Mouse (Mus musculus) limb, embryonic 12.5 days (tissue): ENCODE data around the gene Gse1. TPM values are rescaled to one million over a fixed set of nuclear protein-coding genes. Genes with fewer than 3 reads are reported as not detected.

Source experiments
- ATAC-seq: fragments of 200-750 bp; cut with Nextera tagmentation; 2 replicates; pipeline ENCODE4 v1.8.0; 2017; ENCODE audit warnings: low read depth, moderate TSS enrichment; ENCODE audit not compliant: insufficient number of reproducible peaks, insufficient read depth, low FRiP score, low TSS enrichment
- H3K27ac ChIP-seq: fragments of 300-500 bp; sonication (generic); 2 replicates; pipeline ENCODE4 v1.5.1; 2016; ENCODE audit warnings: mild to moderate bottlenecking, moderate library complexity
- H3K27me3 ChIP-seq: fragments of 300-500 bp; sonication (generic); 2 replicates; pipeline ENCODE4 v1.6.1; 2016; ENCODE audit warnings: mild to moderate bottlenecking, moderate library complexity
- H3K36me3 ChIP-seq: fragments of 300-500 bp; sonication (generic); 2 replicates; pipeline ENCODE4 v1.6.1; 2016; ENCODE audit warnings: mild to moderate bottlenecking, moderate library complexity
- H3K4me1 ChIP-seq: fragments of 300-500 bp; sonication (generic); replicated peaks from 2 replicates; pipeline ENCODE4 v1.6.1; 2016
- H3K4me2 ChIP-seq: fragments of 300-500 bp; sonication (generic); 2 replicates; pipeline ENCODE4 v1.6.1; 2016; ENCODE audit warnings: mild to moderate bottlenecking, moderate library complexity
- H3K4me3 ChIP-seq: fragments of 300-500 bp; sonication (generic); replicated peaks from 2 replicates; pipeline ENCODE4 v1.5.1; 2016; ENCODE audit warnings: mild to moderate bottlenecking
- H3K9ac ChIP-seq: fragments of 300-500 bp; sonication (generic); replicated peaks from 2 replicates; pipeline ENCODE4 v1.6.1; 2016; ENCODE audit warnings: mild to moderate bottlenecking, moderate library complexity
- H3K9me3 ChIP-seq: fragments of 300-500 bp; sonication (generic); 2 replicates; pipeline ENCODE4 v1.6.1; 2016; ENCODE audit warnings: mild to moderate bottlenecking, moderate library complexity
- WGBS: fragments of 180-500 bp; shearing (Covaris S2); methylation state at CpG from one replicate; pipeline ENCODE4 v1.1.7; 2016; 5-methylcytosine and 5-hydroxymethylcytosine counted together
- polyA plus RNA-seq: library from polyadenylated mRNA; unstranded; fragments of >200 nt; fragmentation: Nextera tagmentation; extraction: Ambion mirVana; gene quantifications from 2 replicates; pipeline ENCODE4 v1.2.1, GENCODE M21; 2016

The Gse1 gene
- polyA plus RNA-seq: 7.6 and 9.1 TPM in 2 replicates

DNA sequence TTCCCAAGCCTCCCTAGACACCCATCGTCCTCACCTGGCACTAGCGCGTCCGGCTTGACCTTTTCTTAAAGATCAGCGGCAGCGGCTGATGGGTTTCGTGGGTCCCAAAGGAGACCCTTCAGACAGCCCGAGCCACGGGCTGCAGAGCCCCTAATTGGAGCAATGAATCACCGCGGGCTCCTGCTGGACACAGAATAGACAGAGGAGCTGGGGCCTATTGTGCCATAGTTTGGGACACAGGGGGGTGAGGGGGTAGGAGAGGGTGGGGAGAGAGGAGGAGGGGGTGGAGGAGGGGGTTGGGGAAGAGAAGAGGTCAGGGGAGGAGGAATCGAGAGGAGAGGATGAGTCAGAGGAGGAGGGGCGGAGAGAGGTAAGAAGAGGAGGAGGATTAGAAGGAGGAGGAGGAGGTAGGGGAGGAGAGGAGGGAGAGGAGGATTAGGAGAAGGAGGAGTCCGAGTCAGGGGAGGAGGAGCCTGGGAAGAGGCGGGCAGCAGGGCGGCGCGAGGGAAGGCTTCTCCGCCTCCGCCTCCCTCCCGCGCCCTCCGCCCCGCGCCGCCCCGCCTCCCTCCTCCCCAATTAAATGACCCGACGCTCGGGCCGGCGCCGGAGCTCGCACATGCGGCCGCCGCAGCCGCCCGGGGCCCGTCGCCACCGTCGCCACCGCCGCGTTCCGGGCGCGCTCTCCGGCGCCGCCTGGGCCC is at the start of gene Gse1:
Gene Gse1, plus strand, starts transcription at position 566 of the 701 bp plus-strand sequence.
- no peaks in the 10 kb centered on the region for H3K36me3 ChIP-seq
- peak; percentile 34; the same call in 1 of the 2 replicates for ATAC-seq
- H3K4me1 ChIP-seq: peaks cover 88% of the 10 kb centered on the region
- no peaks in the 10 kb centered on the region for H3K9me3 ChIP-seq
- peak within 1 kb of the TSS; percentile 67; the same call in 1 of the 2 replicates for H3K27ac ChIP-seq
- H3K27me3 ChIP-seq: peaks cover 8% of the 10 kb centered on the region; the same call in 1 of the 2 replicates
- WGBS: 2% methylated on average over 34 of the region's 52 CpGs
- peak within 1 kb of the TSS; percentile 72 for H3K4me3 ChIP-seq
- peak within 1 kb of the TSS; percentile 84 for H3K9ac ChIP-seq
- peak within 1 kb of the TSS; percentile 99 for H3K4me2 ChIP-seq

DNA sequence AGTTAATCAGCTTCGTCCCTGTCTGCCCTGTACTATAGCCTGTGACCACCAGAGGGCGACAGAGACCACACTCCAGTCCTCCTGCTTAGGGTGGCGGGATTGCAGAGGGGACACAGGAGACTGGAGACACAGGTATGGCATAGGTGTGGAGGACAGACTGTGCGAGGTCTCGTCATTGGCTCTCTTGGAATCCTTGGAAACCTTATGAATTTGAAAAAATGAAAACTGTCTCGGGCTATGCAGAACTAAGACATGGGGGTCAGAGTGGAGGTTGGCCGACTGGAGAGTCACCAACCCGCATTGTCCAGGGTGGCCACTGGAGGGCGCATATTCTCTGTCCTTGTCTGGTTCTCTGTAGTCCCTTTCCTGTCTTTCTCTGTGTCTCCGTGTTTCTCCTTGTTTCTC is 49.2 kb upstream of the Gse1 start:
- Histone ChIP-seq H3K27ac (no peak overlapping the region), H3K9ac (no peak overlapping the region), H3K4me3 (no peak overlapping the region), H3K36me3 (no peaks in the 10 kb centered on the region), H3K4me2 (peak overlapping the region; percentile 47), H3K4me1 (peaks cover 46% of the 10 kb centered on the region), H3K9me3 (no peaks in the 10 kb centered on the region), H3K27me3 (peaks cover 29% of the 10 kb centered on the region)
- under 1% methylated on average over 10 of the region's 10 CpGs for WGBS
- peak; percentile 32 for ATAC-seq

DNA sequence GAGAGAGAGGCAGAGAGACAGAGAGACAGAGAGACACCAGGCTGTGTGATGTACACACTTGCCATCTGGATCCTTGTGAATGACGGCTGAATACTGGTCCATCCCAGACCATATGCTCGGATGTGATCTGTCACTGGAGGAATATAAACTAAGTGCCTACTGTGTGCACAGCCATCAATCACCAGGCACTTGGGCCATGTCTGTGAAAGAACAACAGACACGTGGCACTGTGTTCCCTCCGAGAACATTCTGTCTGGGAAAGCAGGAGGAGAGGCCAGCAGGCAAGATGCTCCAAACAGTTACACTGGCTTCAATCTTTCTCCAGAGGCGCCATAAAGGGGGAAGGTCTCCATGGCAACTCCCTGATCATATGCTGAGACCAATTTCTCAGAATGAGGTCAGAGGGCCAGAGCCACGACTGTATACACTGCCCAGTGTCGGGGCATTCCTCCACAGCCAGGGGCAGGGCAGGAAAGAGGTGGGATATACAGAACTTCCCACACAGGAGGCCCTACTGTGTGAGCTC is 47.7 kb upstream of the Gse1 start:
- H3K9me3 ChIP-seq: no peaks in the 10 kb centered on the region
- no peaks in the 10 kb centered on the region for H3K36me3 ChIP-seq
- H3K4me2 ChIP-seq: no peak overlapping the region
- no peak overlapping the region for H3K4me3 ChIP-seq
- H3K27ac ChIP-seq: no peak overlapping the region
- H3K9ac ChIP-seq: no peak overlapping the region
- 41% methylated on average over 7 of the region's 7 CpGs for WGBS
- peaks cover 15% of the 10 kb centered on the region; the same call in 1 of the 2 replicates for H3K27me3 ChIP-seq
- peaks cover 61% of the 10 kb centered on the region for H3K4me1 ChIP-seq
- no peak for ATAC-seq

DNA sequence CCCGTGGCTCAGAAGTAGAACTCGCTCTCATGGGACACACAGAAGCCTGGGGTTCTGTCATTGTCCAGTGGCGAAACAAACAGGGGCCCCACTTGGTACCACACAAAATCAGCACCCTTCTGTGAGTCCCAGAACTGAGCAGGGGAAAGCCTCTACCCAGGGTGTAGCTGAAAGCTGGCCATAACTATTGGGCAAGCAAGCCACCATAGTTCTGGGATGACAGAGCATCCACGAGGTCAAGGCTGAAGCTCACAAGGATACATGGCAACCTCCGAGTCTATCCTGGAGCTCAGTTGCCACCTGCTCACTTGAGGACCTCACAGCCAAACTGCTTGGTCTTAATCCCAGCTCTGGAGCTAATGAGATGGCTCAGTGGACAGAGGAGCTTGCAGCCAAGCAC is 47.0 kb upstream of the Gse1 start:
- 90% methylated on average over 5 of the region's 5 CpGs for WGBS
- Histone ChIP-seq H3K27ac (no peak overlapping the region), H3K27me3 (peaks cover 8% of the 10 kb centered on the region; the same call in 1 of the 2 replicates), H3K4me2 (no peak overlapping the region), H3K9me3 (no peaks in the 10 kb centered on the region), H3K36me3 (no peaks in the 10 kb centered on the region), H3K4me1 (peaks cover 66% of the 10 kb centered on the region), H3K4me3 (no peak overlapping the region), H3K9ac (no peak overlapping the region)
- no peak for ATAC-seq

DNA sequence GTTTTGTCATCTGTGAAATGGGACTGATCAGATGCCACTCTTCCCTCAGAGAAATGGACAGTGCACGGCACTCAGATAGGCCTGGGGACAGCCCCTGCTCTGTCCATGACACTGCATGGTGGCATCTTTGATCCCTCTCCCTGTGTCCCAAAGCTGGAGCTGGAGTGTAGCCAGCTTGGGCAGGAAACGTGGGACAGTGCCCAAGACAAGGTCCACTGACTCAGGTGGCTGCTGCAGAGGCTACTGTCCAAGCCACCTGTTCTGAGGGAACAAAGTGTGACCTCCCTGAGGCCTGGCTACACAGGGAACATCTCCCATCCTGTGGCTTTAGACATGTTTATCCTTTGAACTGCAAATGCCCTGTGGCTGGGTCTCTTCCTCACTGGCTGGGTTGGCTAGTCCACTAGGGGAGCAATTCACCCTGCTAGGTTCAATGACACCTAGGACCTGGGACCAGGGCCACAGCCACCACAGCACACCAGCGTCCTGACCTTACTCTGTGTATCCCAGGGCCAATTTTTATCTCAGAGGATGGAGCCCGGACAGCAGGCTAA is 46.3 kb upstream of the Gse1 start:
- peaks cover 66% of the 10 kb centered on the region for H3K4me1 ChIP-seq
- H3K36me3 ChIP-seq: no peaks in the 10 kb centered on the region
- H3K9me3 ChIP-seq: no peaks in the 10 kb centered on the region
- no peak overlapping the region for H3K27ac ChIP-seq
- 66% methylated on average over 4 of the region's 4 CpGs for WGBS
- H3K4me2 ChIP-seq: no peak overlapping the region
- ATAC-seq: no peak
- H3K9ac ChIP-seq: no peak overlapping the region
- H3K27me3 ChIP-seq: peaks cover 2% of the 10 kb centered on the region; the same call in 1 of the 2 replicates
- no peak overlapping the region for H3K4me3 ChIP-seq

DNA sequence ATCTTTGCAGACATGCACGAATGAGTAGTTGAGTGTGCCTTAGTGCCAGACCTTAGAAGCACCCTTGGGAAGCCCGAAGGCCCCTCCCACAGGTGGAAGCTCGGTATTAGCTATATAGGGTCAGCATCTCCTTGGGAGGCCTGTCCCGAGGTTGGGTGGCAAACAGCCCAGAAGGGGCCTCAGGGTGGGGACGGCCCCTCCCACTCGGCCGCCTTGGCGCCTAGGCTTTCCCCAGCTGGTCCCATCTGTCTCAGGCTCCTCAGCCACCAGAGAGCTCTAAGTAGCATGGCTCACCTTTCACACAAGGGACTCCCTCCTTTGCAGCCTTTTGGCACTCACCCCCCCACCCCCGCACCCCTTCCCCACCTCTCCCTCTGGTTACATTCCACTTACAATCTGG is 43.9 kb upstream of the Gse1 start:
- no peak overlapping the region; the same call in 1 of the 2 replicates for H3K9ac ChIP-seq
- no peak for ATAC-seq
- 19% methylated on average over 9 of the region's 9 CpGs for WGBS

DNA sequence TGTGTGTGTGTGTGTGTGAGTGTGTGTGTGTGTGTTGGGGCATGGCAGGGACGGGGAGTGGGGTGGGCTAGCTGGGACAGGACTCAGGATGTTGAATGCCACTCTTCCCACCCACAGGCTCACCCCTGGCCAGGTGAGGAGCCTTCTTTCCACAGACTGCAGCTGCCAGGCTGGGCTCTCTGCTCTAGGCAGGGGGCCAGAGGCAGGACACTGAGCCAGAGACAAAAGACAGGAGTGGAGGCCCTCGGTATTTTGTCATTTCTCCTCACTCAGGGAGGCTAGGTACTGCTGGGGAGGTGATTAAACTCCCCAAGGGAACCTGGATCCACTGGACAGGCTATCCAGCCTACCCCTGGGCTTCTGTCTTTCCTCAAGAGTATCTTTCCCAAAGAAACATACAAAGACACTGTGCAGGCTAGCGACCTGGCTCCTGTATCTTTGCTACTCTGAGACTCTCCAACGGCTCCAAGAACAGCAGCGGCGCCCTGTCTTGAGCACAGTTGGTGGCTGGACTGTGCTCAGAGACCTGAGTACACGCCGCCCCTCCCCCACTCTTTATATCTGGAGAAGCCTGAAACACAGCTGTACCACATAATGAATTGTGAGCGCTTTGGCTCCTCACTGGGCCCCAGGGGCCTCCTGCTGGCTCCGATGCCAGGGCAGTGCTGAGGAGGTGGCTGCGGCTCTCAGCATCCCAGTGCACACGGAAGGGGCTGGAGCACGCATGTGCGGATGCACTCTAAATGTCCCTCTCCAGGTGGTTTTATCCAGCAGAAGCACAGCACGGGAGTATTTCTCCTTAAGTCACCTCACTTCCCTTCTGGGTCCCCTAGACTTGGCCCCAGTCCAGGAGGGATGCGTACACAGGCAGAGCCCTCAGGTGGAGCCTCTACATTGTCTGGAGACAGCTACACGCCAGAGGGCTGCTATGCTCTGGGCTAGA is 43.1 kb upstream of the Gse1 start:
- peaks cover 60% of the 10 kb centered on the region for H3K4me1 ChIP-seq
- peak overlapping the region; percentile 42; the same call in 1 of the 2 replicates for H3K9ac ChIP-seq
- ATAC-seq: no peak
- no peaks in the 10 kb centered on the region for H3K27me3 ChIP-seq
- peak overlapping the region; percentile 43 for H3K4me2 ChIP-seq
- no peaks in the 10 kb centered on the region for H3K9me3 ChIP-seq
- no peak overlapping the region for H3K4me3 ChIP-seq
- H3K27ac ChIP-seq: peak overlapping the region; percentile 92
- 24% methylated on average over 16 of the region's 17 CpGs for WGBS
- no peaks in the 10 kb centered on the region for H3K36me3 ChIP-seq

More for the DNA sequence above, 43.9 kb upstream of the Gse1 start:
- Histone ChIP-seq H3K4me2 (0 out of 2 replicates have a peak overlapping the region, but pooled peaks have one; percentile 43), H3K9me3 (no peaks in the 10 kb centered on the region), H3K36me3 (no peaks in the 10 kb centered on the region), H3K27me3 (no peaks in the 10 kb centered on the region), H3K4me3 (no peak overlapping the region), H3K27ac (peak overlapping the region; percentile 92), H3K4me1 (peaks cover 57% of the 10 kb centered on the region)

DNA sequence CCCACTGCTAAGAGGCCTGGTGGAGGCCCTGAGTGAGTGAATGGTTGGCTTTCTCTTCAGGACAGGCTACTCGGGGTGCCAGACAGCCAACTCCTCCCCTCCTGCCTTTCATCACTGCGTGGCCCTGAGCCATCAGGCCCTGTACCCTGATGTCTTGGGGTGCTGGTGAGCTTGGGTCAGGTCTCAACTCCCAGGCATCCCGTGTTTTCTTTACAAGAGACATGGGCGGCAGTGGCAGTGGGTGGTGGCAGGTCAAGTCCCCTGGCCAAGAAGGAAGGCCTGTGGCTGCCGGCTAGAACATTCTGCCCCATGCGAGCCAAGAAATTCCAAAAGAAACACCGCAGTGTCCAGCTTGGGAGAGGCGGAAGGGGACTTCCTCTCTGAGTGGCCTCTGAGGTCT is 41.8 kb upstream of the Gse1 start:
- H3K9ac ChIP-seq: no peak overlapping the region
- H3K9me3 ChIP-seq: no peaks in the 10 kb centered on the region
- ATAC-seq: no peak
- peaks cover 65% of the 10 kb centered on the region for H3K4me1 ChIP-seq
- H3K4me3 ChIP-seq: no peak overlapping the region
- H3K36me3 ChIP-seq: no peaks in the 10 kb centered on the region
- no peaks in the 10 kb centered on the region for H3K27me3 ChIP-seq
- 68% methylated on average over 8 of the region's 8 CpGs for WGBS
- H3K4me2 ChIP-seq: no peak overlapping the region
- H3K27ac ChIP-seq: no peak overlapping the region

DNA sequence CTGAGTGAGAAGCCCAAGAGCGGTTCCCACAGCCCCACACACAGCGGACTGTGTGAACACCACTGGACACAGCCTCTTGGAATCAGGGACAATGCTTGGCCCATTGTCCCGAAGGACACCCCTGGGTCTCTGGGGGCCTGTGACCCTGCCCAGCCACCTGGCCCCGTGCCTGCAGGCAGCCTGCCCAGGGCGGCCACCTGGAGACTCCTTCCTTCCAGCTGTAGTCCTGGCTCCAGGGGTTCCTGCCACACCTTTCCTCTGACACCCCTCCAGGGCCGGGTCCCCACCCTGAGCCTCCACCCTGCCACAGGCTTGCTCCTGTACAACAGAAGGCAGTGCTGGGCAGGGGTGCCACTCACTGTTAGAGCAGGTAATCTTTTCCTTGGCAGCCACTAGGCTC is 39.7 kb upstream of the Gse1 start:
- WGBS: 87% methylated on average over 6 of the region's 6 CpGs
- Histone ChIP-seq H3K27ac (no peak overlapping the region), H3K4me3 (no peak overlapping the region), H3K9me3 (no peaks in the 10 kb centered on the region), H3K4me1 (peaks cover 71% of the 10 kb centered on the region), H3K9ac (no peak overlapping the region), H3K4me2 (no peak overlapping the region), H3K36me3 (no peaks in the 10 kb centered on the region), H3K27me3 (no peaks in the 10 kb centered on the region)
- ATAC-seq: no peak

DNA sequence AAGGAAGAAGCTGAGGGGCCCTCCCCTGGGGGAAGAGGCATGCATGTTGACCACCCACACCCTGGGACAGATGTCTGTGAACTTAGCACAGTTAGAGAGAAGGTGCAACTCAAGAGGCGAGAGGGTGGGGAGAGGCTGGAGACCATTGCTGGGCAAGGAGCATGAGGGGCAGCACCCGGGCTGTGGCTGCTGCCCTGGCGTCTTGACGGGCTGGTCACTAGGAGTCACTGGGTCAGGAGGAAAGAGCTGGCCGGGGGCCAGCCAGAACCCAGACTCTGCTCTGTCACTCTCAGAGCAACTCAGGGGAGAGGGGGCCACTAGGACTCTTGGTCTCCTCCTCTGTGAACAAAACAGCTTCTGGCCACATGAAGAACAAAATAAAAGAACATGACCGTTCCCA is 38.8 kb upstream of the Gse1 start:
- Histone ChIP-seq H3K4me1 (peaks cover 63% of the 10 kb centered on the region), H3K9me3 (no peaks in the 10 kb centered on the region), H3K27ac (peak overlapping the region; percentile 94; the same call in 1 of the 2 replicates), H3K36me3 (no peaks in the 10 kb centered on the region), H3K9ac (no peak overlapping the region), H3K4me2 (no peak overlapping the region), H3K27me3 (no peaks in the 10 kb centered on the region), H3K4me3 (no peak overlapping the region)
- ATAC-seq: no peak
- 76% methylated on average over 6 of the region's 6 CpGs for WGBS
